Mouse (Mus musculus) midbrain, embryonic 14.5 days (tissue): ENCODE measurements at regions not wholly inside any gene's neighbourhood (a gene's known extent, or its start where the extent isn't known, plus 50 kb on each side); places are given as distances from the start of the nearest gene placed in this dataset.
A peak's percentile ranks its signal among the peaks of the same experiment; 100 is the strongest.

Experiments used
- ATAC-seq: fragments of 200-750 bp; cut with Nextera tagmentation; 2 replicates; pipeline ENCODE4 v1.8.0; 2017; ENCODE audit warnings: moderate number of reproducible peaks, moderate library complexity; ENCODE audit not compliant: low FRiP score, low TSS enrichment
- DNase-seq: peaks from one replicate; pipeline ENCODE4 v3.0.0-alpha.2; 2015
- H3K27ac ChIP-seq: fragments of 300-500 bp; sonication (generic); replicated peaks from 2 replicates; pipeline ENCODE4 v1.5.1; 2014; ENCODE audit warnings: mild to moderate bottlenecking, low read depth, low read length, moderate library complexity
- H3K27me3 ChIP-seq: fragments of 300-500 bp; sonication (generic); 2 replicates; pipeline ENCODE4 v1.6.1; 2014; ENCODE audit warnings: low read length, control low read depth, mixed read lengths; ENCODE audit not compliant: control insufficient read depth, insufficient read depth
- H3K36me3 ChIP-seq: fragments of 300-500 bp; sonication (generic); 2 replicates; pipeline ENCODE4 v1.6.1; 2014; ENCODE audit warnings: low read length, control low read depth; ENCODE audit not compliant: control insufficient read depth, insufficient read depth
- H3K4me1 ChIP-seq: fragments of 300-500 bp; sonication (generic); 2 replicates; pipeline ENCODE4 v1.6.1; 2014; ENCODE audit warnings: mild to moderate bottlenecking, antibody characterized with exemption, low read length, control low read depth; ENCODE audit not compliant: control insufficient read depth, insufficient read depth
- H3K4me2 ChIP-seq: fragments of 300-500 bp; sonication (generic); 2 replicates; pipeline ENCODE4 v1.6.1; 2014; ENCODE audit warnings: mild to moderate bottlenecking, low read length, moderate library complexity
- H3K4me3 ChIP-seq: fragments of 300-500 bp; sonication (generic); replicated peaks from 2 replicates; pipeline ENCODE4 v1.5.1; 2014; ENCODE audit warnings: low read depth, low read length
- H3K9ac ChIP-seq: fragments of 300-500 bp; sonication (generic); replicated peaks from 2 replicates; pipeline ENCODE4 v1.6.1; 2014; ENCODE audit warnings: mild to moderate bottlenecking, low read length, moderate library complexity
- H3K9me3 ChIP-seq: fragments of 300-500 bp; sonication (generic); 2 replicates; pipeline ENCODE4 v1.6.1; 2016; ENCODE audit warnings: low read length, control low read depth, mixed read lengths; ENCODE audit not compliant: control insufficient read depth
- WGBS: fragments of 180-500 bp; shearing (Covaris S2); extraction: QIAGEN DNeasy Blood & Tissue Kit; methylation state at CpG from one replicate; pipeline ENCODE4 v1.1.7; 2014; 5-methylcytosine and 5-hydroxymethylcytosine counted together

GRCm38 (mm10) chr17:41757670-41758069, 558.1 kb upstream of the Ptchd4 start:
- Histone ChIP-seq H3K9me3 (no peaks in the 10 kb centered on the region), H3K27me3 (no peaks in the 10 kb centered on the region), H3K9ac (no peak overlapping the region), H3K36me3 (no peaks in the 10 kb centered on the region), H3K4me3 (no peak overlapping the region), H3K4me1 (no peaks in the 10 kb centered on the region), H3K27ac (no peak overlapping the region), H3K4me2 (no peak overlapping the region)
- DNase-seq (peak; percentile 12), ATAC-seq (no peak)
- WGBS, result 70% methylated on average over 1 of the region's 1 CpGs
